Mouse (Mus musculus): Measurements from ENCODE around the gene Trabd.
A peak's percentile ranks its signal among the peaks of the same experiment; 100 is the strongest.

The Trabd gene

GRCm38 (mm10) chr15:89074613-89075477 is at the start of gene Trabd:
Trabd (plus strand) TSS chr15:89075124.
- no peak for DNase-seq (ENCODE audit: low spot score in 2 of 2)

- no peak for DNase-seq (ENCODE audit: low spot score in 2 of 2)
Measured at GRCm38 (mm10) chr15:89044381-89044780, 30.5 kb upstream of the Trabd start.

GRCm38 (mm10) chr15:89046356-89046755 is 28.6 kb upstream of the Trabd start:
- DNase-seq (ENCODE audit: low spot score in 2 of 2), result no peak

GRCm38 (mm10) chr15:89054666-89055065 is 20.3 kb upstream of the Trabd start:
- peak in 1 of 2 experiments; percentile 1 for DNase-seq (ENCODE audit: low spot score in 2 of 2)

GRCm38 (mm10) chr15:89058736-89059135 is 16.2 kb upstream of the Trabd start:
- DNase-seq (ENCODE audit: low spot score in 2 of 2), result no peak

GRCm38 (mm10) chr15:89059161-89059931 is 15.6 kb upstream of the Trabd start, which contains the start of gene Panx2:
Panx2 (plus strand) TSS chr15:89059734.
- no peak for DNase-seq (ENCODE audit: low spot score in 2 of 2)

- DNase-seq (ENCODE audit: low spot score in 2 of 2), result no peak
Measured at GRCm38 (mm10) chr15:89060032-89060681, 14.8 kb upstream of the Trabd start.

- no peak for DNase-seq (ENCODE audit: low spot score in 2 of 2)
Measured at GRCm38 (mm10) chr15:89060811-89061460, 14.0 kb upstream of the Trabd start.

- no peak for DNase-seq (ENCODE audit: low spot score in 2 of 2)
Measured at GRCm38 (mm10) chr15:89061761-89062517, 13.0 kb upstream of the Trabd start.

- no peak for DNase-seq (ENCODE audit: low spot score in 2 of 2)
Measured at GRCm38 (mm10) chr15:89062518-89062910, 12.4 kb upstream of the Trabd start.

- DNase-seq (ENCODE audit: low spot score in 2 of 2), result no peak
Measured at GRCm38 (mm10) chr15:89063001-89063400, 11.9 kb upstream of the Trabd start.

- DNase-seq (ENCODE audit: low spot score in 2 of 2), result no peak
Measured at GRCm38 (mm10) chr15:89063536-89063935, 11.4 kb upstream of the Trabd start.

GRCm38 (mm10) chr15:89064891-89065290 is 10.0 kb upstream of the Trabd start:
- no peak for DNase-seq (ENCODE audit: low spot score in 2 of 2)

- no peak for DNase-seq (ENCODE audit: low spot score in 2 of 2)
Measured at GRCm38 (mm10) chr15:89067609-89068008, 7.3 kb upstream of the Trabd start.

- no peak for DNase-seq (ENCODE audit: low spot score in 2 of 2)
Measured at GRCm38 (mm10) chr15:89068226-89068625, 6.7 kb upstream of the Trabd start.

- no peak for DNase-seq (ENCODE audit: low spot score in 2 of 2)
Measured at GRCm38 (mm10) chr15:89069336-89069840, 5.5 kb upstream of the Trabd start.

- no peak for DNase-seq (ENCODE audit: low spot score in 2 of 2)
Measured at GRCm38 (mm10) chr15:89070606-89071005, 4.3 kb upstream of the Trabd start.

GRCm38 (mm10) chr15:89073993-89074603 is 826 bp upstream of the Trabd start:
- DNase-seq (ENCODE audit: low spot score in 2 of 2), result no peak

- peak; percentile 79 to 82 for DNase-seq (ENCODE audit: low spot score in 2 of 2)
Measured at GRCm38 (mm10) chr15:89075478-89076147, 689 bp downstream of the Trabd start.
